Mouse (Mus musculus) CH12.LX (cell line): Measurements from ENCODE around the gene Inpp5e. TPM values are rescaled to one million over a fixed set of nuclear protein-coding genes. Genes with fewer than 3 reads are reported as not detected.

Experiments used
- DNase-seq: peaks from one replicate; pipeline ENCODE4 v3.0.0-alpha.2; 2013; ENCODE audit errors: extremely low read depth
- H3K27ac ChIP-seq: 2 replicates; pipeline ENCODE4 v1.5.1; 2012; ENCODE audit warnings: low read depth, mild to moderate bottlenecking, control low read depth, moderate library complexity; ENCODE audit not compliant: insufficient read depth
- H3K27me3 ChIP-seq: replicated peaks from 2 replicates; pipeline ENCODE3; 2012; ENCODE audit warnings: inconsistent platforms
- H3K36me3 ChIP-seq, 2 experiments: replicated peaks in 1 of 2; 2 replicates each; pipeline versions ENCODE3 to v1.6.1; 2012; ENCODE audit warnings: inconsistent platforms in 1 of 2, low read length in 1 of 2, mild to moderate bottlenecking in 1 of 2, mixed read lengths in 1 of 2, moderate library complexity in 1 of 2; ENCODE audit not compliant: control insufficient read depth in 1 of 2, insufficient read depth in 1 of 2
- H3K4me1 ChIP-seq, 2 experiments: 2 replicates each; pipeline ENCODE4 v1.6.1; 2012; ENCODE audit warnings: inconsistent platforms in 1 of 2, moderate library complexity in 1 of 2; ENCODE audit not compliant: insufficient read depth in 2 of 2, control insufficient read depth in 1 of 2
- H3K4me2 ChIP-seq: 2 replicates; pipeline ENCODE4 v1.6.1; 2012; ENCODE audit warnings: low read depth, mild to moderate bottlenecking, control low read depth; ENCODE audit not compliant: poor library complexity, insufficient read depth, severe bottlenecking
- H3K4me3 ChIP-seq, 3 experiments: fragments of 150-350 bp in 1 of 3; sonication (generic) in 1 of 3; replicated peaks in 1 of 3; 2 replicates each; pipeline versions ENCODE3 to v1.5.1; 2011 to 2012; ENCODE audit warnings: low read depth in 2 of 3, low read length in 2 of 3, mild to moderate bottlenecking in 2 of 3, moderate library complexity in 2 of 3, control low read depth in 1 of 3, improper control_type of control experiment in 1 of 3, inconsistent platforms in 1 of 3, mixed read lengths in 1 of 3; ENCODE audit not compliant: poor library complexity in 1 of 3
- H3K79me2 ChIP-seq: replicated peaks from 2 replicates; pipeline ENCODE4 v1.6.1; 2012; ENCODE audit warnings: mild to moderate bottlenecking, moderate library complexity; ENCODE audit not compliant: control insufficient read depth, poor library complexity, insufficient read depth, severe bottlenecking; ENCODE audit errors: extremely low read depth
- H3K9ac ChIP-seq: 2 replicates; pipeline ENCODE4 v1.6.1; 2012; ENCODE audit warnings: low read depth, mild to moderate bottlenecking, control low read depth, moderate library complexity; ENCODE audit not compliant: insufficient read depth
- H3K9me3 ChIP-seq: replicated peaks from 2 replicates; pipeline ENCODE3; 2012; ENCODE audit warnings: low read length, inconsistent platforms, mixed read lengths
- BHLHE40 ChIP-seq: IDR thresholded peaks from 2 replicates; pipeline ENCODE4 v1.6.1; 2011; ENCODE audit warnings: mild to moderate bottlenecking, low read depth, low read length, improper control_type of control experiment
- CHD1 ChIP-seq: IDR thresholded peaks from 2 replicates; pipeline ENCODE4 v1.6.1; 2012; ENCODE audit warnings: low read depth, low read length, improper control_type of control experiment, inconsistent platforms
- ELF1 ChIP-seq: IDR thresholded peaks from 2 replicates; pipeline ENCODE4 v1.6.1; 2014; ENCODE audit warnings: low read depth, mild to moderate bottlenecking, inconsistent platforms, low read length, improper control_type of control experiment
- IRF4 ChIP-seq: IDR thresholded peaks from 2 replicates; pipeline ENCODE4 v1.6.1; 2014; ENCODE audit warnings: low read depth, mild to moderate bottlenecking, inconsistent platforms, low read length, improper control_type of control experiment
- JUND ChIP-seq: conservative IDR thresholded peaks from 2 replicates; pipeline ENCODE4 v1.6.1; 2011; ENCODE audit warnings: low read depth, low read length, improper control_type of control experiment
- MAFK ChIP-seq: IDR thresholded peaks from 2 replicates; pipeline ENCODE4 v1.6.1; 2011; ENCODE audit warnings: low read length, improper control_type of control experiment; ENCODE audit not compliant: insufficient replicate concordance
- MYC ChIP-seq: IDR thresholded peaks from 2 replicates; pipeline ENCODE4 v1.6.1; 2011; ENCODE audit warnings: low read depth, mild to moderate bottlenecking, improper control_type of control experiment, low read length
- NELFE ChIP-seq: IDR thresholded peaks from 2 replicates; pipeline ENCODE4 v1.6.1; 2011; ENCODE audit warnings: low read depth, low read length, improper control_type of control experiment
- POLR2AphosphoS2 ChIP-seq: IDR thresholded peaks from 2 replicates; pipeline ENCODE4 v1.6.1; 2011; ENCODE audit warnings: low read depth, low read length, improper control_type of control experiment
- RAD21 ChIP-seq: IDR thresholded peaks from 2 replicates; pipeline ENCODE4 v1.6.1; 2011; ENCODE audit warnings: low read depth, mild to moderate bottlenecking, low read length, improper control_type of control experiment, moderate library complexity
- USF1 ChIP-seq: IDR thresholded peaks from 2 replicates; pipeline ENCODE4 v1.6.1; 2014; ENCODE audit warnings: low read depth, mild to moderate bottlenecking, inconsistent platforms, low read length, improper control_type of control experiment
- USF2 ChIP-seq: conservative IDR thresholded peaks from 2 replicates; pipeline ENCODE4 v1.6.1; 2011; ENCODE audit warnings: low read depth, low read length, improper control_type of control experiment
- ZKSCAN1 ChIP-seq: IDR thresholded peaks from 2 replicates; pipeline ENCODE4 v1.6.1; 2012; ENCODE audit warnings: low read depth, inconsistent platforms, low read length, improper control_type of control experiment, borderline replicate concordance
- dilution Hi-C: fragments of 300-500 bp; cut with MboI; formaldehyde crosslinking; loops from 2 replicates; pipeline ENCODE4 v1.14.3; 2020; ENCODE audit warnings: low sequenced_read_pairs; ENCODE audit not compliant: extremely low pct_unique_long_range_greater_than_20kb, extremely low pct_ligation_motif_present
- in situ Hi-C: fragments of 300-500 bp; cut with MboI; formaldehyde crosslinking; loops from 3 replicates; pipeline ENCODE4 v1.14.3; 2019; ENCODE audit warnings: low sequenced_read_pairs, low pct_ligation_motif_present, low pct_unique_long_range_greater_than_20kb, mixed read lengths
- polyA plus RNA-seq: library from polyadenylated mRNA; unstranded; fragments of >175 nt; gene quantifications from 2 replicates; pipeline ENCODE4 v1.2.1, GENCODE M21; 2012; ENCODE audit warnings: low read depth; ENCODE audit not compliant: insufficient read length
- total RNA-seq, 2 experiments: library from RNA; depleted of rRNA; stranded (reverse); fragments of 300-350 nt in 1 of 2; fragments of >200 nt in 1 of 2; gene quantifications; 2 replicates each; pipeline ENCODE4 v1.2.3; 2012 to 2014

Gene Inpp5e
- total and polyA plus RNA-seq, 3 experiments: 5.2 to 10.2 (median 9.6) TPM

DNA sequence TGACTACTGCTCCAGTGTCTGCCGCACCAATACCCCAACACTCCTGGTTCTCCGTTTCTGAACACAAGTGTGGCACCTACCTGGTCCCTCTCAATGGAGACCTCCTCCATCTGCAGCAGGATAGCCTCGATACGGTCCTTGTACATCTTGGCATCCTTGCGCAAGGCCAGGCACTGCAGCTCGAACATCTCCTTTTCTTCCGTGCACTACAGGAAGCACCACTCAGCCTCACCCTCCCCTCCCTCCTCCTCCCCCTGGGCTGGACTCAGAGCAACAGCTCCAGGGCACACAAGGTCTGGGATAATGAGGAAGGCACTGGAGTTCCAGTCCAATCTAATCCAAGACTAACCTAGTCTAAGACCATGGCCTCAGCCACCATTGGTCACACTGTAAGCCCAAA is 52.3 kb downstream of the Inpp5e start:
- no peak for TF ChIP-seq ZKSCAN1
- no peak for TF ChIP-seq MYC
- H3K79me2 ChIP-seq: no peaks in the 10 kb centered on the region
- DNase-seq: no peak
- in situ Hi-C loops: no loop called here
- no peaks in the 10 kb centered on the region for H3K27me3 ChIP-seq
- peaks cover 4 to 7% of the 10 kb centered on the region in 2 experiments for H3K4me1 ChIP-seq
- H3K4me3 ChIP-seq: no peak overlapping the region
- no peaks in the 10 kb centered on the region for H3K9me3 ChIP-seq
- no peak overlapping the region for H3K9ac ChIP-seq
- H3K36me3 ChIP-seq: peaks cover 0 to 49% of the 10 kb centered on the region in 2 experiments
- H3K27ac ChIP-seq: no peak overlapping the region
- H3K4me2 ChIP-seq: no peak overlapping the region
- dilution Hi-C loops: no loop called here

DNA sequence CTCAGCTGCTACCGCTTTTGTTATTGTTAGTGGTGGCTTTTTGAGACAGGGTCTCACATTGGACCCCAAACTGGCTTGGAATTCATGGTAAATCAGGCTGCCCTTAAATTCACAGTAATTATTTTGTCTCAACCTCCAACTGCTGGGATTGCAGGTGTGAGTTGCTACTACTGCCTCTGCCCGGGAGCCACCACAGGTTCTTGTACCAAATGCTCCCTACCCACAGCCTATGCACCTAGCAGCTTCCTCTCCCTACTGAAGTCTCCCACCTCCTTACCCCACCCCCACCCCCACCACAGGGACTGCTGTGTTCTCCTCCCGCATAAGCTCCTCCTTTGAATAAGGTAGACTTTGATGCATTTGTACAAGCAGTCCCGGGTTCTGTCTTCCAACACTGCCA is 52.8 kb downstream of the Inpp5e start:
- Histone ChIP-seq H3K4me1 (peaks cover 4 to 7% of the 10 kb centered on the region in 2 experiments), H3K36me3 (peaks cover 0 to 46% of the 10 kb centered on the region in 2 experiments), H3K27me3 (no peaks in the 10 kb centered on the region), H3K4me2 (no peak overlapping the region), H3K4me3 (no peak overlapping the region), H3K9me3 (no peaks in the 10 kb centered on the region), H3K79me2 (no peaks in the 10 kb centered on the region), H3K9ac (no peak overlapping the region), H3K27ac (no peak overlapping the region)
- TF ChIP-seq POLR2AphosphoS2 (no peak), ZKSCAN1 (no peak), RAD21 (no peak)
- dilution Hi-C loops: no loop called here
- no peak for DNase-seq
- in situ Hi-C loops: no loop called here

DNA sequence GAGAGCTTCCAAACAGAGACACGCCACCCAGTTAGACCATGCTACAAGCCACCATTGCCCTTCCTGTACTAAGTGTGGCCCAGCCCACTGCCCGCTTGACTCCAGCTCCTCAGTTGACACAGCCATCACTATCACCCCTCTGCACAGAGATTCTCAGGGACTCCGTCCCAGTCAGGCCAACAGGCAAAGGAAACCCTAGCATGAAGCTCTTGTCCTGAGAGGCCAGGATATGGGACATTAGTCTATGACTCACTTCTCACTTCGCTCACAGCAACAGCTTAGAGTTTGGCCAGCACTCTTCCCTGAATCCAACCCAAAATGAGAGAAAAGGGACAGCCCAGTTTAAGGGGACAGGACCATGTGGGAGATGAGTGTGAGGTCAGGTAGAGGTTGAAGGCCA is 54.6 kb downstream of the Inpp5e start:
- no peak for TF ChIP-seq USF1
- no peak for TF ChIP-seq USF2
- no peak for TF ChIP-seq POLR2AphosphoS2
- no peak for TF ChIP-seq IRF4
- no peak for TF ChIP-seq JUND
- TF ChIP-seq MAFK: no peak
- TF ChIP-seq RAD21: no peak
- no peak for TF ChIP-seq NELFE
- no peak for TF ChIP-seq BHLHE40
- no peak for TF ChIP-seq CHD1
- no peak for TF ChIP-seq ELF1
- Histone ChIP-seq H3K79me2 (no peaks in the 10 kb centered on the region), H3K9ac (no peak overlapping the region), H3K9me3 (no peaks in the 10 kb centered on the region), H3K4me1 (peaks cover 10 to 19% of the 10 kb centered on the region in 2 experiments), H3K27ac (no peak overlapping the region), H3K4me2 (no peak overlapping the region), H3K36me3 (peaks cover 9 to 43% of the 10 kb centered on the region in 2 experiments), H3K27me3 (no peaks in the 10 kb centered on the region), H3K4me3 (no peak overlapping the region)
- no peak for DNase-seq
- dilution Hi-C loops (no loop called here), in situ Hi-C loops (loop anchor here (5.0 kb wide), 1 partner anchor 53 kb away; the partner anchor contains the start of gene Inpp5e)
